Mouse (Mus musculus) bone marrow, adult 2 months (tissue): ENCODE data around the gene Glis3. TPM values are rescaled to one million over a fixed set of nuclear protein-coding genes. Genes with fewer than 3 reads are reported as not detected.

Experiments used
- H3K27ac ChIP-seq: fragments of 200-500 bp; 2 replicates; pipeline ENCODE4 v1.5.1; 2012; ENCODE audit warnings: low read depth, mild to moderate bottlenecking, control low read depth, inconsistent platforms, low read length; ENCODE audit not compliant: control insufficient read depth, poor library complexity, insufficient read depth
- H3K4me1 ChIP-seq: fragments of 200-500 bp; 2 replicates; pipeline ENCODE4 v1.6.1; 2011; ENCODE audit warnings: low read length; ENCODE audit not compliant: control insufficient read depth, insufficient read depth
- H3K4me3 ChIP-seq: fragments of 200-500 bp; replicated peaks from 2 replicates; pipeline ENCODE3; 2011; ENCODE audit warnings: mild to moderate bottlenecking, low read depth, low read length, control low read depth; ENCODE audit not compliant: control insufficient read depth
- CTCF ChIP-seq: fragments of 200-500 bp; IDR thresholded peaks from 2 replicates; pipeline ENCODE4 v1.5.1; 2011; ENCODE audit warnings: low read length, control low read depth; ENCODE audit not compliant: control insufficient read depth, insufficient read depth
- POLR2A ChIP-seq: fragments of 200-500 bp; IDR thresholded peaks from 2 replicates; pipeline ENCODE4 v1.6.1; 2011; ENCODE audit warnings: low read depth, mild to moderate bottlenecking, control low read depth, low read length, borderline replicate concordance; ENCODE audit not compliant: control insufficient read depth
- WGBS: fragments of 180-500 bp; shearing (Covaris S2); methylation state at CpG from one replicate; pipeline ENCODE4 v1.1.7; 2018; 5-methylcytosine and 5-hydroxymethylcytosine counted together
- polyA plus RNA-seq: library from polyadenylated mRNA; stranded (reverse); fragments of >200 nt; gene quantifications from 2 replicates; pipeline ENCODE4 v1.2.4, GENCODE M21; 2011; ENCODE audit warnings: low replicate concordance; ENCODE audit not compliant: missing spikeins, insufficient read depth, insufficient read length

Glis3 gene
- polyA plus RNA-seq, 1 experiment = 2.5 TPM

DNA sequence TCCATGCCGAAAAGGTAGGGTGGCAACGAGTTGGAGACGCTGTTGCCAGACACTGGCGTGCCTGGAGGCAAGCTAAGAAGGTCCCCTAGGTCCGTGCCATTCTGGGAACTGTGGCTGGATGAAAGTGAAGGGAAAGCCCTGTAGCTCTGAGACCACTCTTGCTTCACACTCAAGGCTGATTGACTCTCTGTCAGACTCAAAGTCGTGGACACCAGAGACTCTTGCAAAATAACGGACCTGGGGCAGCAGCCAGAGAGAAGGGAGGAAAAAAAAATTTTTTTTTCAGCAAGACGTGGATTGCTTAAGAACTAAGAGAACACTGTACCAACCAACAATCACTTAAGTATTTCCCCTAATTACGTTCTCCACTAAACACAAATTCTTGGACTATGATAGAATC is 148.1 kb downstream of the Glis3 start:
- WGBS = 46% methylated on average over 9 of the region's 9 CpGs
- H3K4me3 ChIP-seq = no peak overlapping the region
- peaks cover 2% of the 10 kb centered on the region; the same call in 1 of the 2 replicates for H3K4me1 ChIP-seq
- peak overlapping the region; percentile 26; the same call in 1 of the 2 replicates for H3K27ac ChIP-seq
- no peak for TF ChIP-seq POLR2A
- no peak for TF ChIP-seq CTCF

DNA sequence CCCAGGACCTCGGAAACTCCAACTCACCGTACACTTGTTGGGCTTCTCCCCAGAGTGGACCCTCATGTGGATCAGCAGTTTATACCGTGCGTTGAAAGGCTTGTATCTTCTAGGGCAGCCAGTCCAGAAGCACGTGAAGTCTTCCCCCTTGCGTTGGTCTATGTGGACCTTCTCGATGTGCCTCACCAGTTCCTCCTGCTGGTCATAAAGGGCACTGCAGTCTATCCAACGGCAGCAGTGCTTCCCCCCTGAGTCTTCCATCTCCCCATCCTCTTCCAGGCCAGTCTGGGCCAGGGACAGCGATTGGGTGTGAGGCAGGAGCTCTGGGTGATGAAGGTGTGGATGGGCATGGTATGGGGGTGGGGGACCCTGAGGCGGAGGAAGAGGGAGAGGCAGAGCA is 149.0 kb downstream of the Glis3 start:
- Histone ChIP-seq H3K4me1 (peaks cover 2% of the 10 kb centered on the region; the same call in 1 of the 2 replicates), H3K4me3 (no peak overlapping the region), H3K27ac (no peak overlapping the region)
- WGBS = 42% methylated on average over 10 of the region's 10 CpGs
- 0 out of 2 replicates have a peak, but pooled peaks have one; percentile 25 for TF ChIP-seq POLR2A
- peak; percentile 85 for TF ChIP-seq CTCF

DNA sequence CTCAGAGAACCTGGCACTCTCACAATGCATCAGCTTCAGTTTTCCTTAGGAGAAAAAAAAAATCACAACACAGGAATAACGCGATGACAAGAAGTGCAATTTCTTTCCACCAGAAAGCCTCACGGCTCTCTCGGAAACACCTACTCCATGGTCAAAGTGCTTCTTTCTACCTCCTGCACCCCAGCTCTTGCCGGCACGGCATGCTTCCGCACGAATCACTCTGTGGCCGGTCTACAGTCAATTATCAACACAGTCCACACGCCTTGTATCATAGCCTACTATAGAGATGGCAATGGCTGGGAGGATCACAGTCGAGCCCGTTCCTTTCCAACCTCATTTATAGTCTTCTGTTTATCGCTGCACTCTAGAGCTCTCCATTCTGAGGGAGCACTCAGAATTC is 150.9 kb downstream of the Glis3 start:
- TF ChIP-seq CTCF (no peak), POLR2A (no peak)
- Histone ChIP-seq H3K27ac (no peak overlapping the region), H3K4me3 (no peak overlapping the region), H3K4me1 (peaks cover 2% of the 10 kb centered on the region; the same call in 1 of the 2 replicates)
- 91% methylated on average over 13 of the region's 13 CpGs for WGBS

DNA sequence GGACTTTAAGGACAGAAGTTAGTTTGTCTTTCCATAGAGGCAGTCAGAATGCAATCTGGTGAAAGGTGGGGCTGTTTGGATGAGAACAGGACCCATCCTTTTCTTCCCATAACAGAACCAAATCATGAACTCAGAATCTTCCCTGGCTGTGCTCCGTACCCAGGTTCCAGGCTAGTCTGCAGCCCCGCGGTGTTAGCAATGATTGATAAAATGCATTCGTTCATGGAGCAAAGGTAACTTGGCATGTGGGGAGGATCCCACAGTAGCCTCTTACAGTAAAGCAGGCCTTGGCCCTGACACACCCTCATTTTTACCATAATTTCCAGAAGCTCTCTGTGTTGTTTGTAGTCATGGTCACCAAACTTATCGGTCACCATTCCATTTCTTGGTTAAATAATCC is 152.4 kb downstream of the Glis3 start:
- H3K4me1 ChIP-seq = peaks cover 2% of the 10 kb centered on the region; the same call in 1 of the 2 replicates
- no peak overlapping the region for H3K27ac ChIP-seq
- TF ChIP-seq CTCF = no peak
- no peak for TF ChIP-seq POLR2A
- WGBS = 92% methylated on average over 5 of the region's 5 CpGs
- no peak overlapping the region for H3K4me3 ChIP-seq

DNA sequence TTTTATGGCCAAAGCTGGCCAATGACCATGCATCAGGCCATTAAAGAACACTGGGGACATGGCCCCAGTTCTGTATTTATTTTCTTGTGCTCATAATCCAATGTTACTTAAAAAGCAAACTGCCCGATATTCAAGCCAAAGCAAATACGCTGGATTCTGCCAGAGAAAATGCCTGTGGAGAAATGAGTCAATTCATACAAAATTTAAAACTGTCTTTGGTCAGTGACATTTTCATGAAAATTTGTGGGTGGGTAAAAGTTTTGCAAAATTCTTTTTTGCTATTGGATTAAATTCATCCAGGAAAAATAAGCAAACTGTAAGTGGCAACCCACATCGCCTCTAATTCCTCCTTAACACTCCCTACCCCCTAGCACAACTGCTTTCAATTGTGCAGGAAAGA is 154.5 kb downstream of the Glis3 start:
- 83% methylated on average over 3 of the region's 3 CpGs for WGBS
- TF ChIP-seq POLR2A (no peak), CTCF (no peak)
- Histone ChIP-seq H3K4me1 (no peaks in the 10 kb centered on the region), H3K4me3 (no peak overlapping the region), H3K27ac (no peak overlapping the region)

DNA sequence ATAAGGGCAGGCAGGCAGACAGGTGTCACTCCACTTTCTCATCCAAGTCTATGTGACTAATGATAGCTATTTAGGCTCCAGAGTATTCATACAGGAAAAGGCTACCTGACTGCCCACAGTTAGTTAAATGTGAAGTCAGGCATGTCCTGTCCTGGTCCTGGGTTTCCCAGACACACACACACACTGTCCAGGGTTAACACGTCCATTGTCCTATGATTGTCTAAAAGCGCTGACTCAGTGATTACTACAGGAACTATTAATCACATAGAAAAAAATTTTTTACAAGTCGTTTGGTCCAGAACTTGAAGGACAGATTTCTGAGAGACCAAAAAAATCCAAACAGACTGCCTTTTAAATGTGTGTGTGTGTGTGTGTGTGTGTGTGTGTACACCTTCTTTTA is 157.6 kb downstream of the Glis3 start:
- no peak overlapping the region for H3K4me3 ChIP-seq
- no peak overlapping the region for H3K27ac ChIP-seq
- TF ChIP-seq POLR2A = no peak
- no peak for TF ChIP-seq CTCF
- WGBS = 67% methylated on average over 3 of the region's 3 CpGs
- no peaks in the 10 kb centered on the region for H3K4me1 ChIP-seq

DNA sequence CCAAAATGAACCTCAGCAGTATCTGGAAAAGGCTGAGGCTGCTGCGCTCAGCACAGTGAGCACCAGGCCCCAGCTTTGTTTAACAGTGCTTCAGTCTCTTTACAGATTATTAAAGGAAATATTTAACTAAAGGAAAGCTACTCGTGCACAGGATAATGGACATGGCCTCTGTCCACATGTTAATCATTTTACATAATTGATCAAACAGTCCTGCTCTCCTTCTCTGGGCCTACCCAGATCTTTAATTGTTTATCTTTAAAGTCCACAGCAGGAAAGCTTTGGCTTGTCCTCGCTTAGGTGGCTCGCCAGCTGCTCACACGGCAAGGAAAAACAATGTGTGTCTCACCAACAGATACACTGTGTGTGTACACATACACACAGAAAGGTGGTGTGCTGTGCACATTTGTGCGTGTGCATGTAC is 159.1 kb downstream of the Glis3 start:
- TF ChIP-seq CTCF (no peak), POLR2A (no peak)
- 88% methylated on average over 6 of the region's 6 CpGs for WGBS
- Histone ChIP-seq H3K4me1 (no peaks in the 10 kb centered on the region), H3K4me3 (no peak overlapping the region), H3K27ac (no peak overlapping the region)

DNA sequence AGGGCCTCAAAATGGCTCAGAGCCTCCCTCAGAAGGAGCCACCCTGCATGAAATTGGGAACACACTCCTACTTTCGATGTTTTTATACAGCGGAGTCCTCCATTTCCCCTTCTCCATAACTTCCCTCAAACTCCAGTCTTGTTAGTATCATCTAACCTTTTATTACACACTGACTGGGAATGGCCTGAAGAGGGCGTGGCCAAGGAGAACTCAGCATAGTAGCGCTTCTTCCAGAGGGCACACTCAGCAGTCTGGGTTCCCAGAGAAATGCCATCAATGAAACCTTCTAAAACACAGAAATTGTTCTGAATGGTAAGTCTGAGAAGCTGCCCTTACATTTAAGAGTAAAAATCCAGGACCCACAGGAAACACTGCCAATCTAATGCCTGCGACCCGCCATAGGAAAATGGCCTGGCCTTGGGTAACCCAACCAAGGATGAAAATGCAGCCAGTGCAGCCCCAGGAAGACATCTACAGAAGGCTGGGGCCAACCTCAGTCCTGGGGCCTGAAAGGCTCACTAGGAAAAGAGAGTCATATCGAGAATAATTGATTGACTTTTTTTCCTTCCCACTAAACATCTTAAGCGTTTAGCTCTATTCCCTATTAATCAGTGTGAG is 159.6 kb downstream of the Glis3 start:
- H3K27ac ChIP-seq = no peak overlapping the region
- no peak overlapping the region for H3K4me3 ChIP-seq
- TF ChIP-seq CTCF (no peak), POLR2A (no peak)
- 88% methylated on average over 8 of the region's 8 CpGs for WGBS
- H3K4me1 ChIP-seq = no peaks in the 10 kb centered on the region

DNA sequence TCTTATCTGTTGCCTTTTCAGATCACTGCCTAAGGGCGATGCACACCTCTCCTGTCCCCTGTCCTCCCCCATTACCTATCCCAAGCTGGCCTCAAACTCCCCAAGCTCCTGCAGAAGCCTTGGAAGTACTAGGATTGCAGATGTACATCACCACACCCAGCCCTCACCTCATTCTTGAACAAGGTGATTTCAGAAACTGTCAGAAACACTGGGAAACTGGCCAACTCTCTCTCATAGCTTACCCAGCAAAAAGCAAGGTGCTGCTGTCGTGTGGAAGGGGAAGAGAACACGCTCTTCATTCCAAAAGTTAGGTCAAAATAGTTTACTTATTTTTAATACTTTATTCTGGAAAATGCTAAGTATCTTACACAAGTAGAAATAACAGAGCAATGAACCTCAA is 160.6 kb downstream of the Glis3 start:
- Histone ChIP-seq H3K4me1 (no peaks in the 10 kb centered on the region), H3K27ac (no peak overlapping the region), H3K4me3 (no peak overlapping the region)
- TF ChIP-seq CTCF (no peak), POLR2A (no peak)
- 65% methylated on average over 3 of the region's 3 CpGs for WGBS
